Mouse (Mus musculus): ENCODE data around the gene Xlr5c. TPM values are rescaled to one million over a fixed set of nuclear protein-coding genes. Genes with fewer than 3 reads are reported as not detected.
"Not testable (repeated sequence)": the region's sequence is repeated elsewhere in the genome, so short reads cannot be mapped to it uniquely, and the experiment has no call there.

The Xlr5c gene
- not detected for total RNA-seq (2021)

GRCm38 (mm10) chrX:73292876-73293275 is at the start of gene Xlr5c, which contains the start of gene Xlr5a:
Gene Xlr5c (minus strand): TSS chrX:73292976.
Gene Xlr5a (minus strand): TSS chrX:73292976.
- DNase-seq (ENCODE audit: low spot score in 2 of 2): not testable (repeated sequence)

DNA sequence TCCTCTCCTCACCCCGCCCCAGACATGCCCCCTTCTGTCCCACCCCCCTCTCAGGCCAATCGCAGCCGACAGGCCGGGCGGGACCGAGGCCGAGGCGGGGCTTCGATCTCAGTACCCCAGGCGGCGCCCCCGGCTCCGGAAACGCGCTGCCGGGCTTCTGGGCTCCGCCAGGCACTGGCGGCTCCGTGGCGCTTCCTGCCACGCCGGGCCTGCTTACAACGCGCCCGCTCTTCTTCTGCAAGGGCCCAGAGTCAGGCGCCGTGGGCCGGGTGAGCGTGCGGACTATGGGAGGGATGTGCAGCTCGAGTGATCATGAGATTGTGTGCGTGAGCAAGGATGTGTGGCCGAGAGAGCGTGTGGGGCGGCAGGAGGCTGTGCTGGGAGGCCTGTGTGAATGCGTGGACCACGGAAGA is 49.7 kb upstream of the Xlr5c start, which contains the start of gene Zfp275:
Gene Zfp275 (plus strand): TSS at position 139 of the 413 bp plus-strand sequence.
- intact Hi-C loops (cut with DNase I): loop anchor here (5.0 kb wide), 2 partner anchors 115 to 150 kb away; partner anchors contain the start of gene F8a
- peak; percentile 62 to 66 for DNase-seq (ENCODE audit: low spot score in 2 of 2)

More at GRCm38 (mm10) chrX:73292876-73293275, at the start of gene Xlr5c, which contains the start of gene Xlr5a:
- intact Hi-C loops (cut with DNase I): not testable (repeated sequence)

- intact Hi-C loops (cut with DNase I): loop anchor here (5.0 kb wide), 2 partner anchors 115 to 150 kb away; partner anchors contain the start of gene F8a
- no peak for DNase-seq (ENCODE audit: low spot score in 2 of 2)
Observed at GRCm38 (mm10) chrX:73342068-73342467, 49.3 kb upstream of the Xlr5c start.

- no peak for DNase-seq (ENCODE audit: low spot score in 2 of 2)
- intact Hi-C loops (cut with DNase I): loop anchor here (5.0 kb wide), 2 partner anchors 114 to 151 kb away; partner anchors contain the start of gene F8a
Observed at GRCm38 (mm10) chrX:73341473-73341872, 48.7 kb upstream of the Xlr5c start.

DNA sequence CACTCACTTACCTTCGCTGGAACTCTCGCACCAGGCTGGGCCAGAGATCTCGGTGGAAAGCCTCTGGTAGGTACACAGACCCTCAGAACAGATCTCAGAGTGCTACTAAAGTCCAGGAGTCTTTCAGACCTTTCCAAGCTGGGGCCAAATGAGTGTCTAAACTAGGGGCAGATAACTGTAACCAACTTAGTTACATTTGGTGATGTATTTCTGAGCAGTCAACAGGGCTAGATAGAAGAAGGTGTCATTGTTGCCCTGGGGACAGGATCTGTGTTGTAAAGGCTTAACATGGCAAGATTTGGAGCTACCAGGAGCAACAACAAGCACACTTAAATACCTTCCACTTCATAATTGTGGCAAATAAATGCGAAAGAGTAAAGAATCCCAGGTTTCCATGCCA is 44.0 kb upstream of the Xlr5c start, which contains the start of gene Gm45015:
Gene Gm45015 (minus strand): TSS at position 101 of the 400 bp plus-strand sequence.
- no peak for DNase-seq (ENCODE audit: low spot score in 2 of 2)
- intact Hi-C loops (cut with DNase I): no loop called here

- intact Hi-C loops (cut with DNase I): no loop called here
- no peak for DNase-seq (ENCODE audit: low spot score in 2 of 2)
Observed at GRCm38 (mm10) chrX:73333548-73333947, 40.8 kb upstream of the Xlr5c start.

DNA sequence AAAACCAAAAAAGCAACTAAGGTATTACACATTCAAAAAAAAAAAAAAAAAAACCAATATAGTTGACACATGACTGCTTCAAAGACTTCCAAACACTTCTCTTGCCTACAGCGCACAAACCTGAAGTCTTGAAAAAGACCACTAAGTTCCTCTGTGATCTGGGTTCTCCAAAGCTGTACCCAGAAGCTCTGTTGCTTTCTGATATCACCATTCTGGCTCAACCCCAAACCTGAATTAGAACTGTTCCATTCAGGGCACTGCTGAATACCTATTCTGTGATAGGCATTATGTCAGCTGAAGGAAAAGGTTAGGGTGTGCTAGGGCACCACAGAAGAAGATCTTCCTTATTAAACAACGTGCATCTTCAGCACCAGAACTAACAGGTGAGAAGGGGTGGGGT is 34.4 kb upstream of the Xlr5c start:
- DNase-seq (ENCODE audit: low spot score in 2 of 2): no peak
- intact Hi-C loops (cut with DNase I): no loop called here

DNA sequence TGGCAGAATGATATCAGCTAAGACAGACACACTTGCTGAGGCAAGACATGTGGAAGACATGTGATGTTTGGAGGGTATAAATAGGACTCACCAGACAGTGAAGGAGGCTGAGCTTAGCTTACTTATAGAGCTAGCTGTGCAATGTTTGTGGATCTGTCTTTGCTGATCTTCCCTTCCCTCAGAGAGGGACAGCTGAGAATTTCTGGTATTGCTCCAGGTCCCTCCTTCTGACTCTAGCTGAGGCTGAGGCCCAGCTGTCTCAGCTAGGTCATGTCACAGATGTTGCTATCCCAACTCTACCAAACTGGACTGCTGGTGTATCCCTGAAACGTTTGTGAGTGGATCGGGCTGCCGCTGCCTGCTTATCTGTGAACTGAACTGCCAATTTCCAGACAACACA is 28.3 kb upstream of the Xlr5c start:
- intact Hi-C loops (cut with DNase I): no loop called here
- no peak for DNase-seq (ENCODE audit: low spot score in 2 of 2)

DNA sequence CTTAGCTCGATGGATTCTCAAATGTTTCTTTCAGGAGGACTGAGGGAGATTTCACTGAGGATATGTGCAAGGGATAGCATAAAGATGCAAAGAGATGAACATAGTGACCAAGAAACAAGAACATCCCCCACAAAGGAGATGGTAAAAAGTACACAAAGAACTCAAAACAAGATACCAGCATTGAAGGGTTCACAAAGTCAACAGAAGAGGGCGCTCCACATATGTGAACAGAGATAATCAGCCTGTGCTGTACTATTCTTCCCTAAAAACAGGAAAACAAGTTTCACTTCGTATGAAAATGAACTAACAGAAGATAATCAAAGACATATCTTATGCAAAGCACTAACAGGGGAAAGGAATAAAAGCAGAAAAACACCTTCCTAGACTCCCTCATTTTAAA is 19.7 kb upstream of the Xlr5c start:
- intact Hi-C loops (cut with DNase I): loop anchor here (1.0 to 5.0 kb wide), 2 partner anchors 118 to 180 kb away; no protein-coding TSS in a partner anchor
- DNase-seq (ENCODE audit: low spot score in 2 of 2): peak; percentile 20 to 37

- intact Hi-C loops (cut with DNase I); DNase-seq (ENCODE audit: low spot score in 2 of 2): not testable (repeated sequence)
Observed at GRCm38 (mm10) chrX:73295745-73296144, 3.0 kb upstream of the Xlr5c start.

DNA sequence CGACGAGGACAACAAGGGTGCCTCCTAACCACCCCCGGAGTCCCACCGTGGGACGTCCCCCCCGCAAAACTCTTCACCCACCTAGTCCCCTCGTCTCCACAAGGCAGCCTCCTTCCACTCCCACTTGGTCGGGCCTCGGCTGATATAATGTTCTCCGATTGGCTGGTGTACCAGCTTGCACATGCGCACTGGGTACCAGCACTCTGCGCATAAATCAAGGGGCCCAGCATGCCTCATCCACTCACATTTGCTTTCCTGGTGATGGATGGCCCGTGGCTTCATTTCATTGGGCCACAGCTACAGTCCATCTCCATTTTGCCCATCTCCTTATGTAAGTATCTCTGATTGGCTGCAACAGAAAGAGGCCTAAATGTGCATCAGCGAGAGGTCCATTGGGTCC is 27.5 kb downstream of the Xlr5c start, which contains the start of gene Xlr3c:
Gene Xlr3c (minus strand): TSS at position 121 of the 400 bp plus-strand sequence.
- DNase-seq (ENCODE audit: low spot score in 2 of 2); intact Hi-C loops (cut with DNase I): not testable (repeated sequence)

- intact Hi-C loops (cut with DNase I): not testable (repeated sequence)
Observed at GRCm38 (mm10) chrX:73262428-73262827, 30.3 kb downstream of the Xlr5c start.

GRCm38 (mm10) chrX:73242821-73243325 is 49.9 kb downstream of the Xlr5c start, which contains the start of gene Xlr4c:
Gene Xlr4c (minus strand): TSS chrX:73243130.
- DNase-seq (ENCODE audit: low spot score in 2 of 2); intact Hi-C loops (cut with DNase I): not testable (repeated sequence)

More at GRCm38 (mm10) chrX:73262428-73262827, 30.3 kb downstream of the Xlr5c start:
- peak in 1 of 2 experiments; percentile 62 for DNase-seq (ENCODE audit: low spot score in 2 of 2)

Other genes starting within 250 kb of the Xlr5c start
- 10 to 100 TPM; 12.2 to 14.8 TPM for gene Pnma3, start 228.2 kb downstream of the Xlr5c start, total RNA-seq (2021)
- 1 to 10 TPM in 1 of 2 experiments, under 1 TPM in 1; 0.96 to 1.6 TPM for gene Xlr4a, start 210.5 kb downstream of the Xlr5c start, total RNA-seq (2021)
- 1 to 10 TPM; 2.0 to 3.0 TPM for gene Xlr3a, start 195.9 kb downstream of the Xlr5c start, total RNA-seq (2021)
- 1 to 10 TPM; 1.0 to 2.5 TPM for gene Gm14685, start 175.9 kb downstream of the Xlr5c start, total RNA-seq (2021)
- gene Xlr5b, start 144.2 kb downstream of the Xlr5c start, total RNA-seq (2021): not detected
- under 1 TPM in 1 of 2 experiments, not detected in 1; 0.62 TPM for gene DXBay18, start 143.5 kb downstream of the Xlr5c start, total RNA-seq (2021)
- not detected for gene Spin2d, start 116.0 kb downstream of the Xlr5c start, total RNA-seq (2021)
- 1 to 10 TPM; 5.1 to 8.5 TPM for gene Xlr3b, start 100.8 kb downstream of the Xlr5c start, total RNA-seq (2021)
- gene Xlr4b, start 78.6 kb downstream of the Xlr5c start, total RNA-seq (2021): under 1 TPM; 0.53 to 0.55 TPM
- gene F8a, start 64.7 kb downstream of the Xlr5c start, total RNA-seq (2021): 10 to 100 TPM; 15.0 to 21.2 TPM
- not detected for gene Xlr4c, start 49.8 kb downstream of the Xlr5c start, total RNA-seq (2021)
- not detected for gene Xlr3c, start 27.6 kb downstream of the Xlr5c start, total RNA-seq (2021)
- gene Xlr5a, start within 50 bp of the Xlr5c start, total RNA-seq (2021): not detected
- not detected for gene Gm45015, start 43.9 kb upstream of the Xlr5c start, total RNA-seq (2021)
- 10 to 100 TPM; 16.6 to 19.0 TPM for gene Zfp275, start 49.6 kb upstream of the Xlr5c start, total RNA-seq (2021)
- gene Gm18336, start 105.8 kb upstream of the Xlr5c start, total RNA-seq (2021): under 1 TPM in 1 of 2 experiments, not detected in 1; 0.23 TPM
- 1 to 10 TPM; 1.4 to 2.3 TPM for gene Zfp92, start 118.1 kb upstream of the Xlr5c start, total RNA-seq (2021)
- not detected for gene Trex2, start 142.4 kb upstream of the Xlr5c start, total RNA-seq (2021)
- gene Haus7, start 166.1 kb upstream of the Xlr5c start, total RNA-seq (2021): 1 to 10 TPM; 4.3 to 7.0 TPM
- gene Bgn, start 190.6 kb upstream of the Xlr5c start, total RNA-seq (2021): 10 to 100 TPM; 17.4 to 20.3 TPM
- gene Atp2b3, start 210.1 kb upstream of the Xlr5c start, total RNA-seq (2021): 10 to 100 TPM; 94.7 to 95.0 TPM

Data from left cerebral cortex, postnatal 25 days (tissue).